Mouse (Mus musculus) erythroblast, embryonic 14.5 days (primary cell): Measurements from ENCODE around the gene Krt83.

Experiments
- GATA1 ChIP-seq: IDR thresholded peaks from 2 replicates; pipeline ENCODE4 v1.6.1; 2012; ENCODE audit warnings: low read length, inconsistent platforms, mixed read lengths
- TAL1 ChIP-seq: IDR thresholded peaks from 3 replicates; pipeline ENCODE4 v1.6.1; 2012; ENCODE audit warnings: low read length, inconsistent platforms, mixed read lengths

- TF ChIP-seq GATA1 (no peak), TAL1 (no peak)
Measured at GRCm38 (mm10) chr15:101537864-101538579, 46.7 kb upstream of the Krt83 start.
